Mouse (Mus musculus) embryo, embryonic 11 days (tissue): ENCODE data around the gene Fgfr2.

Experiments
- DNase-seq: peaks from one replicate; pipeline ENCODE4 v3.0.0-alpha.2; 2015

Gene Fgfr2

DNA sequence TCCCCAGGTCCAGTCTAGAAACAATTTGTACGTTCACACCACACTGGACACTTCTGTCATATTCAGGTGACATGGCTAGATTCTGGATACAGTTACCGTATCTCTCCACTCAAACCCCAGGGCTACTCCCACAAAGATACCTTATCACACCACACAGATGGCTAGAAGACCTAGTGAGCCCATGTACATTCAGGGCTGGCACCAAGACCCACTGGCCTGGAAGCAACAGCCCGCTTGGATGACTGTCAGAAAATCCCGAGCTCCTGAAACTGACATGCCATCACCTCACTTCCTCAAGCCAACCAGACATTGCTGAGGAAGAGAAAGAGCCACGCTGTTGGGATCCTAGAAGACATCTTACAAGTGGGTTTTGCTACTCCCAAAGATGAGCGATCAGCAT, 384.3 kb downstream of the Fgfr2 start:
- DNase-seq: no peak

DNA sequence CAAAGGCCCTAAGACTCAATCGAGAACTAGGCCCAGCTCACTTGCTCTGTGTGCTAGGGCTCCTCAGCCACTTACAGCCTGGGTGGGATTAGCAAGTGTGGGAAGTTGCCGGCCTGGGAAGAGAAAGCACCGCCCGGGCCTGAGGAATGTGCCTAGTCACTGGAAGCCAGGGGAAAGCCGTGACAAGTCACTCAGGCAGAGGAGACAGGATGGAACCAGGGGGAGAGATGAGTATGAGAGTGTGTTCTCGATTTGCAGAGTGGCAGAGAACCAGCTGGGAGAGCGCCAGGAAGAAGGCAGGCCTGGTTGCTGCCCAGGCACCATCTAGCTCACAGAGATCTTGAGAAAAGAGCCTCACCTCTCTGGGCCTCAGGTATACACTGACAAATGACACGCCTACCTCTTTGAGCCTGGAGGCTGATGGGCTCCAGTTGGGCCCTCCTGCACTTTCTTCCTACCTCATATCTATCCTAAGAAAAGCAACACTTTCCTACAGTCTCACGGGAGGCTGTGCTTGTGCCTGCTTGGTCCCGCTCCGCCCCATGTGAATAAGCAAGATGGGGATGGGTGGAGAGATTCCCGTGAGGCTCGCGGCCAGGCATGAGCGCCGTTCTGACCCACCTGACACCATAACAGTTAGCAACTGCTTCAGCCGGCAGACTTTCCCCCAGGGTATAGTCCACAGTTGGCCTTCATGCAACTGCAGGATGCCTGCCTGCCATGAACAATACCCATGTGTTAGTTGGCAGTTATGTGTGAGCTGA, 386.9 kb downstream of the Fgfr2 start:
- peak; percentile 51 for DNase-seq

DNA sequence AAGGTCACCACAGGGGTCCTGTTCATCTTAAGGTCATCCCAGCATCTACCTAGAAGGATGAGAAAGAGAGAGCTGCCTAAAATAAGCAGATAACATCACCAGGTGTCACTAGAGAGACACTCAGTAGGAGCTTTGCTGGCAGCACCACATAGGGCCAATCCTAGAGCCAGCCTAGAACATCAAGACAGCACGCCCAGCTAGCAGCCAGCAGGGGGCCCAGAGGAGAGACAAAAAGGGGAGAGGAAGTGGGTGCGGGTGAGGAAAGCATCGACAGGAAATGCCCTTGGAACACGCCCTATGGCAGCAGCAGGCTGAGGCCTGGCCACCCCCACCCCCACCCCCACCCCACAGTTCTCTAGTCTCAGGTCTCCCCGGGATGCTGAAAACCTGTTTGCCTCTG, 388.0 kb downstream of the Fgfr2 start:
- peak; percentile 57 for DNase-seq

DNA sequence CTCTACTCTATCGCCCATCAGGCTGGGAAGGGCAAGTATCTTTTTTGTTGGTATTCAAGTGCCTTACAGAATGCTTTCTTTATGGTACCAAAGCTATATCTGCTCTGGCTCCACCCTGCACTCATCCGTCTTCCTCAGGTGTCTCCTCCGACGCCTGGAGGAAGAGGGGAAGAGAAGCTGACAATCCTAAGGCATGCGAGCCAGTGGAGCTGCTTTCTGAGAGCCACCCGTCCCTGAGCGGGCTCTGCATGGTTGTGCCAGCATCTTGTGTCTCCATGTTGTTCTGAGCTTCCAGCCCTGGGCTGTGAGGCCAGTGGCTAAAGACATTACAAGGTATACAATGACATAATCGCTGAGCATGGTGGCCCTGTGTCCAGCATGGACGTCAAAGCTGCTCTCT, 388.9 kb downstream of the Fgfr2 start:
- no peak for DNase-seq

DNA sequence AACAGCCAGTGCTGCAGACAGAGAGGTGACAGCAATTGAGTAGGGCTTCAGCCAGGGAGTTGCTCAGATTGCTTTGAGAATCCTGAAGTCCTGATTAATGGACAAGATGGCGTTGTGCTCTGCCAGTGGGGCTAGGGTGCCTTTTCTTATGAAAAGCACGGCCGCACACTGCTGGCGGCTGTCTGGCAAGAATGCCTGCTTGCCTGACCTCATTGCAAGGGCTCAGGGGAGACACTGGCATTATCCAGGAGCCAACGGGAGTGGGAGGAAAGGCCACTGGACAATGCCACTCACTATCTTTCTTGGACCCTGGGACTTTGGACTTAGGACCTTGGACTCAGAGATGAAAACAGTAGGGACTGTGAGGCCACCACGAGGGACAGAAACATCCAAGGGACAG, 389.6 kb downstream of the Fgfr2 start:
- peak; percentile 22 for DNase-seq

DNA sequence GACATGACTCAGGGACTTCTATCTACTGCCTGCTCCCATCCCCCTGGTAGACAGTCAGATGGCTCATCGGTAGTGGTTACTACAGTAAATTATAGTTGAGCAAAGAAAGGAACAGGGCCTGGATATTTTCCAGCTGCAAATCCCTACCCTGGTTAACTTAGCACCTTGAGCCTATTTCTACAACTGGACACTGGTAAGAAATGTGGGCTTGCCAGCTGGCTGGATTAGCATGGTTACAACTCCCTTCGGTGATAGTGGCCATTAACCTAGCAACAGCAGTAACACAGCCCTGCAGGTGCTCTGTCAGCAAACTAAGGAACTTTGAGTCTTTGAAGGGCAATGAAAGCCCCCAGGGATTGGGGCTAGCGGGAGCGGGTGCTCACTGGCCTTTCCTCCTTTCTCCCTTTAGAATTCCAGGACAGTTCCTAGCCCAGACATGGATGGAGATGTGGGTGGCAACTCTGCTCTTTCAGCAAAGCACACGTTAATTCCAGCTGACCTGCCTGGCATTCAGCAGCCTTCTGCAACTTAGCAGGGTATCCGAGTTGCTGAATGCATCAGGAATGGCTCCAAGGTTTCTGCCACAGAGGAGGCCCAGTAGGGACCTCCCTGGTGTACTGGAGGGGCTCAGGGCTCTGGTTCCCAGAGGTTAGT, 390.9 kb downstream of the Fgfr2 start:
- peak; percentile 30 for DNase-seq

DNA sequence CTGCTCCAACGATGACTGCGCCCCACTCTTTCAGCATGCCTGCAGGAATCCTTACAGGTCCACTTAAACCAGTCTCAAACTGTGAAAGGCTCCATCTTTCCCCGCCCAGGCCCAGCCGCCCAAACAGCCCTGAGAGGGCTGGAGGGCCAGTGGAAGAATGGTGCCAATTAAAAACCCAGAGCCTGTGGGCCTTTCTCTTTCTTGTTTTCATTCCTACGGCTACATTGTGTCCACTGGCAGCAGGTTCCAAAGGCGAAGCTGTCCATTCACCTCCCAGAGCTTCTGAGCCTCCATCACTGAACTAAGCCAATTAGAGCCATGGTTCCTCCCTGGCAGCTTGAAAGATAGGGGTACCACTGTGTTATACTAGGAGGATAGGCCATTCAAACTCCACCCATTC, 391.6 kb downstream of the Fgfr2 start:
- DNase-seq: peak; percentile 40

DNA sequence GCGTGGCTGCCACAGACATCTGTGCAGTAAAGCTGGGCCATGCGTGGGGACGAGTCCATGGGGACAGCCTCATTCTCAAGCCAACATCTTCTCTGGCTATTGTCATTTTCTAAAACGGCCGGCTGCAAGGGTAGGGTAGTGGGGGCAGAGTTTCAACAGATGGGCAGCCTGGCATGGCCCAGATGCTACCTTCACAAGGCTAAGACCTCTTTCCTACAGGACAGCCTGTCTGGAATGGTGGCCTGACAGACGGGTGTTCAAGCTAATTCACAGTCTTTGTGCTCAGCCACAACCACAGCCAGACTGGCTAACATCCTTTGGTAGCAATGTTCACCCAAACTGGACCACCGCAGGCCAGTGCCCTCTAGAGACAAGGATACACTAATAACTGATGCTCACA, 392.6 kb downstream of the Fgfr2 start:
- no peak for DNase-seq

DNA sequence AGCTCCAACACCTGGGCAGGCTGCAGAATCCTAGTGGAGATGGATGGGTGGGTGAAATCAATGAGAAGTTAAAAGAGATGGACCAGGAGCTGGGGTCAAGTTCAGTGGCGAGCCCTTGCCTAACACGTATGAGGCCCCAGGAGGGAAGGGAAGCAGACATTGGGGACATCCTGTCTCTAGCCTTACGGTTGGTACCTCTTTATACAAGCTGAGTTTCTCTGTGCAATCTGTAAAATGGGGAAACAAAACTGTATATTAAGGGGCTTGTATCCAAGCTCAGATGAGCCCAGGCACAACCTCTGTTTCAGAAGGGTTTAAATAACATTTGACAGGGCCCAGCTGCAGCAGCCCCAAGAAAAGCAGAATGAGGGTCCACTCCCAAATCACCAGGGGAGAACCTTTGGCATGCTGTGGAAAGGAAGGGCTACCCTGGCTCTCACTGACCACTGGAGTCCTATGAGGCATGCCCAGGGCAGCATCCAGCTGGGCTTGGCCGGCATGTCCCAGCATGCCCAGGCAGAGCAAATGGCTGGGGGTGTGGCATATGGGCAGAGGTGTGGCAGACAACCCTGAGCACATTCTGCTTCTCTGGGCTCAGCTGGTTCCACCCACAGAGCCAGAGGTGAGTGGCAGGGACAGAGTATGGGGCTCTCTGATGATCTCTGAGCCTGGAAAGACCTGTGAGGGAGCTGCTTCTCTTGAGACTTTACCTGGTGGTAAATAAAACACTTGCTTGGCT, 393.9 kb downstream of the Fgfr2 start:
- no peak for DNase-seq

DNA sequence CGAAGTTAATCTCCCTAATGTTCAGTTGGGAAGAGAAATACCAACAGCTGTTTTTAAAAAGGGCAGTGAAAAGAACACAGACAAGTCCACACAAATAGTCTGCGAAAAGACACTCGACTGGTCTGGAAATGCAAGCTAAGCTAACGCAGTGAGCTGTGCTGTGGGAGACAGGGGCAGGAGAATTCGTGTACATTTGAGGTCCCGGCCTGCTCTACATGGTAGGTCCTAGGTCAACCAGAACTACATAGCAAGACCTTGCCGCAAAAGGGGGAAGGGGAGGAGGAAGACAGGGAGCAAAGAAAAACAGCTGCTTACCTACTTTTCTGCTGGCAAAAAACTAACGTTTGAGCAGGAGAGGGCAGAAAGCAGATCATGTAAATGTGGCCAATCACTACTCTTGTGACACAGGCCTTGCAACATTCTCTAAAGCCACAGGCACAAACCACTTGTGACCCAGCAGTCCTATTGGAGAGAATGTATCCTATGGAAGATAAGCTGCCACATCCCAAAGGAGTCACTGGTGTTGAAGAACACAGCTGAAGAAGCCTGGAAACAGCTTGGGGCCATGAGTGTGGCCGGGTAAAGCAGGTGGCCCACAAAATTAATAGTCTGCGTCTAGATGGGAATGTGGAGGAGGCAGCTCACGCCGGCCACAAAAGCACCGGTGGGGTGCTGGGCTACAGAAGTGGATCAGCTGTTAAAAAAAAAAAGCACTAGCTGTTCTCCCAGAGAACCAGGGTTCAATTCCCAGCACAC, 396.9 kb downstream of the Fgfr2 start:
- no peak for DNase-seq

DNA sequence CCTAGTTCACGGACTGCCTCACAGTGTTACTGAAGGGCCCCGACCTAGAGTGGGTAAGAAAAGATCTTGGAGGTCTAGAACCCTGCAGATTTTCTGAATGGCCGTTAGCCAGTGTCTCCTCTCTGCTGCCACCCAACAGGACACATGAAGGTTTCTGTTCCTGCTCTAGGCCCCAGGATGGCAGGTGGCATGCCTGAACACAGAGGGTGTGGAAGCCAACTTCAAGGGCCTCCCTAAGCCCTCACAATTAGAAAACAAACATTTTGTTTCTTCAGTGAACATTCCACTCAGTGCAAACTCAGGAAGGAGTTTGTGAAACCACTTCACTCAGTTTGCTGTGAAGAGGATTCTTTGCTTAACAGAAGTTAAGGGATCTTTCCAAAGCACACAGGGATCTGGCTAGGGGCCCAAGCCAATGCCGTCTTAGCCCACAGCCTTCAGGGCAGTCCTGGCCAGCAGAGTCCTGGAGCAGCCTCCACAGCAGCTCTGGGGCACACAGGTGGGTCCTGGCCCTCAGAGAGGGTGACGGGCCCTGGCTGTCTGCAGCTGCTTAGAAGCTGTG, 398.6 kb downstream of the Fgfr2 start:
- no peak for DNase-seq

DNA sequence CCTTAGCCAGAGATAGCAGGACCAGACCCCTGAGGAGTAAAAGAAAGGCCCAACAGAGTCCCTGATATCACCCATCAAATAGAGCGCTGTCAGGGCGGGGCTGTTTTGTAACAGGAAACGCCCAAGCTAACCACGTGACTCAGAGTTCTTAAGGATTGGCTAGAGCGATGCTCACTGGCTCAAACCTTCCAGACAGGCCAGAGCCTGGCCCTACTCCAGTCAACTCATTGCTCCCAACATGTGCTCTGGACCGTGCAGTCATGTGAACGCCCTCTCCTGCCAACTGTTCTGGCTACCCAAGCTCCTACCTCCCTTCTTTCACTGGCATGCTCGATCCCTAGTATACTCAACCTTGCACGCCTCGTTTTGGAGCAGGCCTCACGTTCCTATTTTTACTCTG, 399.2 kb downstream of the Fgfr2 start:
- no peak for DNase-seq

DNA sequence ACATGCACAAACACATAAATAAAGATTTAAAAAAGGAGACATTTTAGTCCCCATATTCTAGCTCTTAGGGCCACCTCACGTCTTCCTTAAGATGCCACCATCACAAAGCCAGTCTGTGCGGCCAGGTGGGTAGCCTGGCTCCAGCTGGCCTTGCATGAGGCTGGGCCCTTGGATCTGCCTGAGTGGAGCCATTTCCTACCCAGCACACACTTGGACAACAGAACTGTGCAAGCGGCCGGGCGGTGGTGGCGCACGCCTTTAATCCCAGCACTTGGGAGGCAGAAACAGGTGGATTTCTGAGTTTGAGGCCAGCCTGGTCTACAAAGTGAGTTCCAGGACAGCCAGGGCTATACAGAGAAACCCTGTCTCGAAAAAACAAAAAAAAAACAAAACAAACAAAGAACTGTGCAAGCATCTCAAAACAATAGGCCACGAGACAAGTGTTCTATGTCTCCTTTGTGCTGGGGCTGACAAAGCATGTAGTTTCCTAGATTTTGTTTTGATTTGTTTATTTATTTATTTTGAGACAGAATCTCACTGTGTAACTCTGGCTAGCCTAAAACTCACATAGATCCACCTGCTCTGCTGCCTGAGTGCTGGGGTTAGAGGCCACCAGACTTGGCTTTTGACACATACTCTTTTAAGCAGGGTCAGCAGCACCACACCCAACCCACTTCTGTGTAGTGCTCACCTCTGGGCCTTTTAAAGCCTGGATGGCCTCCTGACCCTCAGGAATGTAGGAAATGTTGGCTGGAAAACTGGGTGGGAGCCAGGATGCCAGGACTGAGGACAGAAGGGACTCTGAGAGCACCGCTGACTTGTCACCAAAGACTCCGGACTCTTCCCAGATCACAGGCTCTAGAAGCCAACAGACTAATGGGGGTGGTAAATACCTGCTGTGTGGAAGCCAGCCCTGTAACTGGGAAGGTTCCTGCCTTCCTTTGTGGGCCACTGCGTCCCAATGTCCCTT, 400.5 kb downstream of the Fgfr2 start:
- no peak for DNase-seq

DNA sequence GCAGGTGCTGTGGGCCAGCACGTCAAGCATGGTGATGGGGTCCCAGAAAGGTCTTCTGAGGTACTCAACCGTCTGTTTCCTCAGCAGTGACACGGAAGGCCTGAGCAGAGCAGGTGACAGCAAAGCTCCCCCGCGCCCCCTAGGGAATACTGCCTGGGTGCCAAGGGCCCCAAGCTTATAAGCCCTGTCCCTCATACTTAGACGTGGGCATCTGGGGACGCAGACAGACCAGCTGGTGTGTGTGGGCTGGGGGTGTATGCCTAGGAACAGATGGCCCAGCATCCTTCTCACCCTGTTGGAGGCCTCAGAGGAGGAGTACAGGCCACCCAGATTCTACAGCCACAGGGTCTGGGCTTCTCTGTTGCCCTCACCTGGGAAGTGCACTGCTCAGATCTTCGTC, 402.6 kb downstream of the Fgfr2 start:
- no peak for DNase-seq

DNA sequence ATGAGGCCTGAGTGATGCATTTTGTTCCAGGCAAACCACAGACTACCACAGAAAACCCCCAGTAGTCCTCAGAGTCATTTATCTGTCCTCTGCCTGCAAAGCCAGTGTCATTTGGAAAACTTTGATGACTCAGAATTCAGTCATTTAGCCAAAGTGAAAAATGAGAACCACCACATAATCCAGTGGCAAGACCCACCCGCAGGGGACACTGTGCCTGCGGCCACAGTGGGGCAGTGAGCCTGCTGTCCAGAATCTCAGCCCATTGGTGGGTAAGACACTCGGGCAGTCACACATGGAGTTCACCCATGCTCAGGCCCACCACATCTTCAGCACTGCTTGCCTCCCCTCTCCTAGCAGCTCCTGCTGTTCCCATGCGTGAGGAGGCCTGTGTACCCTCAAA, 403.6 kb downstream of the Fgfr2 start:
- DNase-seq: no peak

DNA sequence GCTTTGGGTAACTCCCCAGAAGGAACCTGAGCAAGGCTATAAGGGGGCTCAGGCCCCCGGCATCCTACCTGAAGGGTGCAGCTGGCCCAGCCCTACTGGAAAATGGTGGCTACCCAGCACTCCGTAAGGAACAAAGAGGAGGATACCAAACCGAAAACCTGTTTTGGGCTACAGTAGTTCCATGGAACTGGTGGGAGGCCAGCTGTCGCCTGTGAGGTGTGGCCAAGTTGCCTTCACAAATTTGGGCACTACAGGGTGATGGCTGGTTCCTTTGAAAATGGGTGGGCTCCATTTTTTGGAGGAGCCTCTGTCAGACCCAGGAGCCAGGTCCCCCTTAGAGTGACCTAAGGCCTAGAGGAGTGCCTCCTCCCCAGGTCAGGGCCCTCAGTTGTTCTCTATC, 407.9 kb downstream of the Fgfr2 start:
- DNase-seq: no peak

DNA sequence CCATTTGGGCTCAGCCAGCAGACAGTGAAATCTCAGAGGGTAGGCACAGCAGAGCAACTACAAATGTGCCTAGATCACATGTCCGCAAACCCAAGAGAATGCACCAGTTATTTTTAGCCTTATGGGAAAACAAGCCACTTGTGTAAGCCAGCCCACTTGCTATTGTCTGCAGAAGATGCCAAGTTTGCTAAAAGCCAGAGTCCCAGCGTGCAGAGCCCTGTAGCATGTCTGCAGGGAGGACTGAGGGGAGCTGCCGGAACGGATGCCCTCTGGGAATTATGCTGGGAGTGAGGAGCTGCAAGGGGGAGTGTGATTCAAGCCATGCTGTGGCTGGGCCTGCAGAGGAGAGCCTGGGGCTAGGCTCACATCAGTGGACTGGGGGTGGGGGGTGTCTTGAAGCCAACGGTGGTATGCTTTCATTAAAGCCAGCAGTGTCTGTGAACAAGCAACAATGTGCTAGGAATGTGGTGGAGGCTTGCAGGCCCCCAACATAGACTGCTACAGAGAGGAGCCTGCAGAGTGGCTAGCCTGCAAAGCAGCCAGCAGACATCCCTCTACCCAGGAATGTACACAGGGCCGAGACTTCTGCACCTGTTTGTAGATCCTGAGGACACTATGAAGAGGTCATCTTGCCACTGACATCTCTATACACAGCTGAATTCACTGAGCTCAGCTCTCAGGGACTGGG, 408.8 kb downstream of the Fgfr2 start:
- DNase-seq: peak; percentile 42

DNA sequence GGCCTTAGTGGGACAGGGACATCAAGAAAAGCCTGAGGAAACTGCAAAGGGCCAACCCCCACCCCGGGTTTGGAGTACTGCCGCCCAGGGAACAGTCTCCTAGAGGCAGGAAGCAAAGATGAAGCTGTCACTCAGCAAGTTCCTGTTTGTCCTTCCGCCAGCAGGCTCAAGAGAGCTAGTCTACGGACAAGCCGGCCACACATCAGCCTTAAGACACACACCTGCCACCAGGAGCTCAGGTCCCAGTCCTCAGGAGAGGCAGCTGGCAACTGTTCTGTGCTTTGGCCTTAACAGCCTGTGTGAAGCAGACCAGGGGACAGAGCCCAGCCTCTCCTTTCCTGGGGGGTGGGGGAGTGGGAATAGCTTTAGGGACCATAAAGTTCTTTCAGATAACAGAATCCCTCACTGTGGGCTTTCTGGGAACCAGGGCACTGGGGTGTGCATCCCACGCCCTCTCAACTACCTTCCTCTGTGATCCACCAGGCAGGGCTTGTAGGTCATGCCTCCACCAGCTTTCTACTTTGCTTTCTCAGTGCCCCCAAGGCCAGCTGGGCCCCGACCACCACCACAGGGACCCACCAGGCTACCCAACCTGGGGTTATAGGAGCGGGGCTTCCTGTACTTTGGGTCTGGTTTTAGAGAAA, 409.5 kb downstream of the Fgfr2 start:
- no peak for DNase-seq

DNA sequence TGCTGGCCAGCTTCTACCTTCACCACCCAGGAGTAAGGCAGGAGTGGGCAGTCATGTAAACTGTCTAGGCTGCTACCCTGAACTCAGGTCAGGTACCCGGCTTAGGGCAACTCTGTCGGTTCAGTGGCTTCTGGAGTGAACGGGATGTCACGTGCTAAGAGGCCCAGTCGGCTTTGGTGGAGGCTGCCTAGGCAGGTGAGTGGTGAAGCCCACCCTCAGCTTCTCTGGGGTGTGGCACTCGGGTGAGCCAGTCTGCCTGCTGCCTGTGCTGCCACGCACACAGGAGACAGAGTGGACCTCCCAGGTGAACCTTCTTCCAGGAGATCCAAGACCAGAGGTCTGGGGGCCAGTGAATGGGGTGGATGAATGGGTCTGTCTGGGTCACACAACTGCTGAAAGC, 410.2 kb downstream of the Fgfr2 start:
- DNase-seq: no peak

DNA sequence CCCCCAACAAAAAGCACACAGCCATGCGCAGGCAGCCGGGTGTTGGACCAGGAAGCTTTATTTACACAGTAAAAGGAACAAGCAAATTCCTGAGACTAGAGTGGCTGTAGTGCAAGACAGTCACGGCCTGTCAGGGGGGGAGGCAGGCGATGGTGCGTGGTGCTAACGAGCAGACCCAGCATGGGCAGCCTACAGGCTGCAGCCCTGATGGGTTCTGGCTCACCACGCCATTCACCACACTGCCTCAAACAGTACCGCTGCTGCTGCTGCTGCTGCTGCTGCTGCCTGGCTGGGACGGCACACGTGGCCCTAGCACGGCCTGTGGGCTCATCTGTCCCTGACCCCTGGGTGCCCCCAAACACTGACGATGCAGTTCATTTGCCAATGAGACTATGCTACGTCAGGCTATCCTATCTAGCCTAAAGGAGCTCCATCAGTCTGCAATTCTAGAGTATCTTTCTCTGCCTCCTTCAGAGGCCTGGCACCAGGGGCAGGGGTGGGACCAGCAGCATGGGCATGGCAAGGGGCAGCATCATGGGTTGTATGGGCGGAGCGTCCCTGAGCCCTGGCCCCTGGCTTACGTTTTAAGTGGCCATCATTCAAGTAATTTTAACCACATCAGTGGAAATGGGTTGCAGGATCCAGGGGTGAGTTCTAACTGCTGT, 411.0 kb downstream of the Fgfr2 start:
- peak; percentile 42 for DNase-seq
